Mouse (Mus musculus) erythroblast, embryonic 14.5 days (primary cell): ENCODE results near the gene Serpinb7.

Experiments used
- GATA1 ChIP-seq: IDR thresholded peaks from 2 replicates; pipeline ENCODE4 v1.6.1; 2012; ENCODE audit warnings: low read length, inconsistent platforms, mixed read lengths
- TAL1 ChIP-seq: IDR thresholded peaks from 3 replicates; pipeline ENCODE4 v1.6.1; 2012; ENCODE audit warnings: low read length, inconsistent platforms, mixed read lengths

GRCm38 (mm10) chr1:107350392-107350791, 49.1 kb upstream of the Serpinb7 start:
- no peak for TF ChIP-seq GATA1
- no peak for TF ChIP-seq TAL1
